11 mouse cellular contexts compared by ENCODE assay signal in genomic region chr10:98417807-98418743, GRCm38 (mm10).
DNase-seq lines count a peak whose midpoint lies in the region; ATAC-seq and TF ChIP-seq lines count a peak whose summit lies in the region.
"Had no signal": no experiment of that assay in that cellular context is flagged by ENCODE, and none has a peak within 500 bp of the region (broad histone marks: within the 10 kb centered on the region; RNA-seq: fewer than 3 reads in every experiment).

No protein-coding gene starts in this region.

- peak overlapping the region; percentile 73 for H3K27ac ChIP-seq in layer of hippocampus, adult 2 months
- H3K27ac ChIP-seq in hindbrain, embryonic 13.5 days, result peak overlapping the region; percentile 48
- H3K27ac ChIP-seq in neural tube, embryonic 15.5 days (replicated peaks), result 0 out of 2 replicates have a peak overlapping the region, but pooled peaks have one; percentile 37
- H3K27ac ChIP-seq: limb, embryonic 12.5 days had no signal

- no peak for DNase-seq in layer of hippocampus, adult 2 months (ENCODE audit: low spot score in 2 of 2)
- DNase-seq in layer of hippocampus, adult 9-10 months (ENCODE audit: low spot score), result no peak
- DNase-seq in cerebellum, adult 8-10 months, result peak; percentile 15
- no peak for DNase-seq in lung, postnatal 10 days
- no peak for DNase-seq in kidney, postnatal 14 days
- DNase-seq: heart, postnatal 4 days; lung, postnatal 14 days had no signal

- no peak overlapping the region for H3K4me3 ChIP-seq in layer of hippocampus, adult 2 months
- no peak overlapping the region for H3K4me3 ChIP-seq in hindbrain, embryonic 13.5 days
- H3K4me3 ChIP-seq in neural tube, embryonic 15.5 days (replicated peaks), result no peak overlapping the region
- H3K4me3 ChIP-seq: limb, embryonic 12.5 days had no signal

- H3K9me3 ChIP-seq in hindbrain, embryonic 13.5 days, result no peaks in the 10 kb centered on the region
- H3K9me3 ChIP-seq in neural tube, embryonic 15.5 days (replicated peaks), result no peaks in the 10 kb centered on the region
- H3K9me3 ChIP-seq: limb, embryonic 12.5 days had no signal

- H3K36me3 ChIP-seq in hindbrain, embryonic 13.5 days, result no peaks in the 10 kb centered on the region
- no peaks in the 10 kb centered on the region for H3K36me3 ChIP-seq in neural tube, embryonic 15.5 days
- H3K36me3 ChIP-seq: limb, embryonic 12.5 days had no signal

- ATAC-seq in hindbrain, embryonic 13.5 days (ENCODE audit: low FRiP score), result peak; percentile 80
- peak; percentile 78 for ATAC-seq in neural tube, embryonic 15.5 days (ENCODE audit: low FRiP score)
- no peak for ATAC-seq in megakaryocyte, adult 5-6 weeks (ENCODE audit: poor library complexity, severe bottlenecking)

- peaks cover 4% of the 10 kb centered on the region; the same call in 1 of the 2 replicates for H3K4me1 ChIP-seq in hindbrain, embryonic 13.5 days (replicated peaks)
- H3K4me1 ChIP-seq in neural tube, embryonic 15.5 days, result peaks cover 2% of the 10 kb centered on the region; the same call in 1 of the 2 replicates
- H3K4me1 ChIP-seq: limb, embryonic 12.5 days had no signal

- H3K27me3 ChIP-seq in hindbrain, embryonic 13.5 days, result no peaks in the 10 kb centered on the region
- no peaks in the 10 kb centered on the region for H3K27me3 ChIP-seq in neural tube, embryonic 15.5 days (replicated peaks)
- H3K27me3 ChIP-seq: limb, embryonic 12.5 days had no signal

- 0 out of 2 replicates have a peak overlapping the region, but pooled peaks have one; percentile 13 for H3K4me2 ChIP-seq in hindbrain, embryonic 13.5 days
- peak overlapping the region; percentile 19; the same call in 1 of the 2 replicates for H3K4me2 ChIP-seq in neural tube, embryonic 15.5 days
- H3K4me2 ChIP-seq: limb, embryonic 12.5 days had no signal

- 50% methylated on average over 16 of the region's 17 CpGs for WGBS in hindbrain, embryonic 13.5 days
- 41% methylated on average over 16 of the region's 17 CpGs for WGBS in neural tube, embryonic 15.5 days

- H3K9ac ChIP-seq in hindbrain, embryonic 13.5 days, result no peak overlapping the region
- no peak overlapping the region for H3K9ac ChIP-seq in neural tube, embryonic 15.5 days (replicated peaks)
- H3K9ac ChIP-seq: limb, embryonic 12.5 days had no signal

- TF ChIP-seq CTCF in layer of hippocampus, adult 2 months (conservative IDR thresholded peaks at IDR 0.05), result no peak
